Mouse (Mus musculus): ENCODE data around the gene Csdc2.

DNA sequence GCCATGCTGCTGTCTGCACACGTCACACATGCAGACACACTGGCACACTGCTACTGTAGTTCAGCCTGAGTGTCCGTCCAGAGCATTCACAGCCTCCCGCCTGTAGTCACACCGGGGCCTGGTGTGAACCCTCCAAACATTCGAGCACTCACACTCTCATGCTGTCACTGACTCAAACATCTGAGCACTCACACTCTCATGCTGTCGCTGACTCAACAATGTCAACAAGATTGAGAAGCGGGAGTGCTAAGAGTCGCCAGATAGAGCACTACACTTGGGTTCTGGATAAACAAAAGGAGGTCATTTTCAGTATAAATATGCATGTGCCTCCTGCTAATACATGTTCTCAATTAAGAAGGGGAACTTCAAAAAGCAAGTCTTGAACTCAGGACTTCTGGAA, 28.6 kb upstream of the Csdc2 start:
- no peak for TF ChIP-seq CEBPB (IDR thresholded peaks at IDR 0.05; ENCODE audit: insufficient read depth, poor library complexity, severe bottlenecking)
- TF ChIP-seq MYOD1 (IDR thresholded peaks at IDR 0.05; ENCODE audit: control insufficient read depth in 1 of 3, insufficient read length in 2 of 3, low read depth in 2 of 3), result no peak
